Mouse (Mus musculus) mesoderm, embryonic 11.5 days (tissue): Measurements from ENCODE around the gene Socs7.

Experiments used
- DNase-seq: peaks from one replicate; pipeline ENCODE4 v3.0.0-alpha.2; 2012; ENCODE audit warnings: low read depth, low spot score

The Socs7 gene

DNA sequence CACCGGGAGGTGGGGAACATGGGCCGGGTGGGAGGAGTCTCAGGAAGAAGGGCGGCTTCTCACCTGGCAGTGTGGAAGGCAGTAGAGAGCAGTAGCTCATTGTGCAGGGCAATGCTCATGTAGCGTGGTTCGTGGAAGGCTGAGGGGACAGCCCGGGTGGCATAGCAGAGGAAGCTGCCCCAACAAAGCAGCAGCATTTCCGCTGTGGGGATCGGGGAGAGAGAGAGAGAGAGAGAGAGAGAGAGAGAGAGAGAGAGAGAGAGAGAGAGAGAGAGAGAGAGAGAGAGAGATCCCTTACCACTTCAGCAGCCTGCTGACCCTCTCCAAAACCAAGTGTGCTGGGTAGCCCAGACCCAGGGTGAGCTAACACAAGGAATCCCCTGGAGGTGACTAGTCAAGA is 19.2 kb upstream of the Socs7 start:
- no peak for DNase-seq

DNA sequence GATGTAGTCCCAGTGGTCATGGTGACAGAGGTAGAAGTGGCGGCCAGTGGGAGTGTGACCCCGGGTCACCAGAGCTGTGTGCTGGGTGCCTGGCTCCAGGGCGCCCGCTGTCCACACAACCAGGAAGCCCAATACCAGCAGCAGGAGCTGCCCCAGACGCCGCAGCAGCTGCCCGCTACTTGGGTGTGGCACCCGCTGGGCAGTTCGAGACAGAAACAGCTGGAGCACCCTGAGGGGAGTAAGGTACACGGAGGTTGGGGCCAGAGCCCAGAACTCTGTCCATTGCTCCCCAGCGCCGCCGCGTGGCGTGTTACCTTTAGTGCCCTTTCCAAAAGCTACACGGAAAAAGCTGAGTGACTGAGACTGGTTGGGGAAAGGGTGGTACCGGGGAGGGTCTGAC is 18.7 kb upstream of the Socs7 start:
- DNase-seq: peak; percentile 59

DNA sequence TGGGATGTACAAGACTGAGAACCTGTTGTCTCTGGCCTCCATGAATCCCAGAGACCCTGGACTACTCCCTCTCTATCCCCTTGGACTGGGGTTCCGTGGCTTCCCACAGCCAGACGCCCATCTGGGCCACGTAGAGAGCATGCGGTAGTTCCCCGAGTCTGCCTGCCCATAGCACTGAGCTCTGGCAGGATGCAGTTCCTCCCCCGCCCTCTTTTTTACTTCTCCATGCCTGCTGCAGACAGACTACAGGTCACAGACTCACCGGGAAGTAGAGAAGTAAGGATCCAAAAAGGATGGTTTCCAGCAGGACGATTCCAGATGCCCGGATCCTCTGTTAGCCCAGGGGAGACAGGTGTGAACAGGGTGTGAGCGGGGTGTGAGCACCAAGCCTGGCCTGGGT is 16.9 kb upstream of the Socs7 start:
- DNase-seq: no peak

DNA sequence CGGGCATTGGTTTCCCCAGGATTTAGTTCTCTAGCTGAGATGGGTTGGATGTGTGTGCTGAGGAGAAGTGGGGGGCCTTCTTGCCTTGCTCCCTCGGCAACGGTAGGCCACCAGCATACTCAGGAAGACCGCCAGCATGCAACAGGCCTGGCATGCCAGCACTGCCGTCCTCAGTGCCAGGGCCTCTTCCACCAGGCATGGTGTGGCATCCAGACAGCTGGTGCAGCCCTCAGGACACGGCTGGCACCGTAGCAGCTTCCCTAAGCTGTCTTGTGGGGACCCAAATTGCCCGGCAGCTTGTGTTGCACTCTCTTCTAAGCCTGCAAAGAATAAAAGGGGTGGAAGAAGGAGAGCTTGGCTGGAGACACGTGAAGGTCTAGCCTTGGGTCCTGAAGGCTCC is 16.0 kb upstream of the Socs7 start:
- no peak for DNase-seq

DNA sequence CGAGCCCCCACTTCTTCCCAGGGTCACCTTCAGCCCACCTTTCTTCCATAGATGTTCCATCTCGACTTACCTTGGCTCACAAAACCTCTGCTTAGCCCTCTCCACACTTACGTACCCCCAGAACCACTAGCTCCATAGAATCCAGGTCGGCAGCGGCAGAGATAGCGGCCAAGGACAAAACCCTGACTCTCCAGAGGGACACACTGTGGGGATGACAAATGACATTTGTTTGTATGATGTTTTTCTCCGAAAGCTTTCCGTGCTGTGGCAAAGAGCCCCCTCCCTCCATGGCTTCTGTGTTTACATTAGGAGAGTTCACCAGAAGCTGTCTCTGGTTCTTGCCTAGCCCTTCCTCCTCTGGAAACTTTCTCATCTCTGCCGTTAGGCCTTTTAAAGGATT is 15.1 kb upstream of the Socs7 start:
- DNase-seq: no peak

DNA sequence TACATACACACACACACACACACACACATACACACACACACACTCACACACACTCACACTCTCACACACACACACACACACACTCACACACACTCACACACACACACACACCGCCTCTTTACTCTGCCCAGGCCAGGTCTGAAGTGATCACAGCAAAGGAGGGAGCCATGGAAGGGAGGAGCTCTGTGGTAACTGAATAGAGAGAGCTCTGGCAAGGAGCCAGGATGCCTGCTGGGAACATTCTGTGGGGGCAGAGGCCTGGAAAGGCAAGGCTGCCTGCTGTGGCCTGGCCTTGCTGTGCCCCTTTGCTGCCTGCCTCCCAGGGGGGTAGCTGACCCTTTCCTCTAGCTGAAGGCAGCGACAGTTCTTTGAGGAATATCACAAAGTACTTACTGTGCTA is 12.3 kb upstream of the Socs7 start:
- peak; percentile 84 for DNase-seq

DNA sequence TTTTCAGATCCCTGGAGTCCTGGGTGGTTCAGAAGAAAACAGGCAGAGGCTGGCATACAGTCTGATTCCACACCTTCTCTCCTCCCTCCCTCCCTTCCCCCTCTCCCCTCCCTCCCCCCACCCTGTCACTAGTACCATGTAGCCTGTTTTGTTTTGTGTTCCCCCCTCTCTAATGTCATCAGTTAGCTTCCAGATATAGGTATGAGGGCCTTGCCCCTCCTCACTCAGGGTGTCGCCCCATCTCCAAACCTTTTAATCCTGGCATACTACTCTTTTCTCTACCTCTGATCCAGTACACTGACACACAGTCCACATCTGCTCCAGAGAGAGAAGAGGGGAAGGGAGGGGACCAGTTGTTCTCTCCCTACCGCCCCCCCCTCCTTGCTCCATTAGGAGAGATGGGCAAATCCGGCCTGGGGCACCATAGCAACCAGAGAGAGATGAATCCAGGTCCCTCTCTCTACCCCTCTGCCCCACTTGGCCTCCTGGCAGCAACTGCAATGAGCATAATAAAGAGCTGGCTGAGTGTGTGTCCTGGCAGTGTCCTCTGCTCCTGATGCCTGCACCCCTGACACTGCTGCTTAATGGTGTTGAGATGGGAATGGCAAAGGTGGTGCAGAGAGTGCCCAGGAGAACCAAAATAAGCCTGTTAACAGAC is 10.2 kb upstream of the Socs7 start, which contains the start of gene Gpr179:
Gene Gpr179, minus strand, starts transcription at position 51 of the 658 bp plus-strand sequence.
- DNase-seq: no peak

DNA sequence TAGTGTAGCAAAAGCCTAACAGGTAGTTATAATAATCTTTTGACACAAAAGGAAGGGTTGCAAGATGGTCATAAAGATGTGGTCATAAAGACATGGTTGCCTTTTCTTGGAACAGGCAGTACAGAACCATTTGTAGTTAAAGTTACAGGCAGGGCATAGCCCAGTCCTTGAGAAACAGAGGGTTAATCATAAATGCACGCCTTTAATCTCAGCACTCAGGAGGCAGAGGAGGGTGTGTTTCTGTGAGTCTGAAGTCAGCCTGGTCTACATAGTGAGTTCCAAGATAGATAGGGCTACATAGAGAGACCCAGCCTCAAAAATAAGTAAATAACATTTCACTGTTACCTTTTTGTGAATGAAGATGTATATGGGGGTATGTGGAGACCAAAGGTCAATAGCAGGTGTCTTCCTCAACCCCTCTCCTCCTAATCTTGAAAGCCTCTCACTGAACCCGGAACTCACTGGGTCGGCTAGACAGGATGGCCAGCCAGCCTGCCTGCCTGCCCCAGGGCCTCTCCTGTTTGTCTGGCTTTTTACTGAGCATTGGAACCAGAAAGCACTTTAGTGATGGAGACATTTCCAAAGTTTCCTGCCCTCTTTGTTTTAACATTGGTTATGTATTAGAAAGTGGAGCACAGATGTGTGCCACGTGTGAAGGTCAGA is 9.3 kb upstream of the Socs7 start:
- no peak for DNase-seq

DNA sequence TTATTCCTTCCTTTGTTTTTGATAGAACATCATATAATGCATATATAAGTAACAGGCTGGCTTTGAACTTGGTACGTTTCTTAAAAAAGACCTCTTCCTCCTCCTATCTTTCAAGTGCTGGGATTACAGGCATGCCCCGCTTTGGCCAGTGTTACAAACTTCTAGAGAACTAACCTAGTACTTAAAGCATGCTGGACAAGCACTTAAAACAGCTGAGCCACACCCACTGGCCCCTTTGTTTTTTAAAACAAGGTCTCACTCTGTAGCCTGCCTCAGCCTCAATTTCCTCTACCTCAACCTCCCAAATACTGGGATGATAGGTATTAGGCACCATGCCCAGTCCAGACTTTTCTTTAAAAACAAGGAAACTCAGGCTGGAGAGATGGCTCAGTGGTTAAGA is 7.7 kb upstream of the Socs7 start:
- DNase-seq: no peak

DNA sequence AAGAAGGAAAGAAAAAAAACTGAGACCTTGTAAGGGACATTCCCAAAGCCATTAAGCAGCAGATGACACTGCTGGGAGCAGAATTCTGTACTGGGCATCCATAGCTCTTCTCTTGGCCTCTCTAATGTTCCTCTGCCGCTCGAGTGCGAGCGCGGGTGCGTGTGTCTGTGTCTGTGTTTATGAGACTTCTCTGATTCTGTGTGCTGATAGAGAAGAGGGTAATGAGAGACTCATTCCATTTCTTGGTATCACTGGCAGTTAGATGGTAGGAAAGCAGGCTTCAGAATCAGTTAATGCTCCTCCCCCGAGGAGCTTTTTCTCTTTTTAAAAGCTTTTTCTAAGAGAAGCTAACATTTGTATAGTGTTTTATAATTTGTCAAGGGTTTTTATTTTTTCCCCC is 7.1 kb upstream of the Socs7 start:
- DNase-seq: no peak

DNA sequence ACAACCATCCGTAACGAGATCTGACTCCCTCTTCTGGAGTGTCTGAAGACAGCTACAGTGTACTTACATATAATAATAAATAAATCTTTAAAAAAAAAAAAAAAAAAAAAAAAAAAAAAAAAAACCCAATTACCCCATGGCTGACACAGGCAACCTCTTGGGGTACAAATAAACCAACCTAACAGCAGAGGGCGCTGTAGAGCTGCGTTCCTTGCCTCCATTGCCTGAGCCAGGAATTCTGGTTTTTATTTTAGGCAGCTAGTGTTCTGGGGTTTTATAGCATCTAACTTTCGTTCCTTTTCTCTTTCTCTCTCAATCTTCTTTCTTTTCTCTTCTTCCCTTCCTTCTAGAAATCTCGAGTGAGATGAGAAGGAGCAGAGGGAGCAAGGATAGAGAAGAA is 4.7 kb upstream of the Socs7 start:
- DNase-seq: peak; percentile 82

DNA sequence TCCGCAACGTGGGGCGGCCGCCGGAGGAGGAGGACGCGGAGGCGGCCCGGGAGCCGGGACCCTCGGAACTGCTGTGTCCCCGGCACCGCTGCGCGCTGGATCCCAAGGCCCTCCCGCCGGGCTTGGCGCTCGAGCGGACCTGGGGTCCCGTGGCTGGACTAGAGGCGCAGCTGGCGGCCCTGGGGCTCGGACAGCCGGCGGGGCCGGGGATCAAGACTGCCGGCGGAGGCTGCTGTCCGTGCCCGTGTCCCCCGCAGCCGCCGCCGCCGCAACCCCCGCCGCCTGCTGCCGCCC is 245 bp downstream of the Socs7 start:
- DNase-seq: peak; percentile 25

DNA sequence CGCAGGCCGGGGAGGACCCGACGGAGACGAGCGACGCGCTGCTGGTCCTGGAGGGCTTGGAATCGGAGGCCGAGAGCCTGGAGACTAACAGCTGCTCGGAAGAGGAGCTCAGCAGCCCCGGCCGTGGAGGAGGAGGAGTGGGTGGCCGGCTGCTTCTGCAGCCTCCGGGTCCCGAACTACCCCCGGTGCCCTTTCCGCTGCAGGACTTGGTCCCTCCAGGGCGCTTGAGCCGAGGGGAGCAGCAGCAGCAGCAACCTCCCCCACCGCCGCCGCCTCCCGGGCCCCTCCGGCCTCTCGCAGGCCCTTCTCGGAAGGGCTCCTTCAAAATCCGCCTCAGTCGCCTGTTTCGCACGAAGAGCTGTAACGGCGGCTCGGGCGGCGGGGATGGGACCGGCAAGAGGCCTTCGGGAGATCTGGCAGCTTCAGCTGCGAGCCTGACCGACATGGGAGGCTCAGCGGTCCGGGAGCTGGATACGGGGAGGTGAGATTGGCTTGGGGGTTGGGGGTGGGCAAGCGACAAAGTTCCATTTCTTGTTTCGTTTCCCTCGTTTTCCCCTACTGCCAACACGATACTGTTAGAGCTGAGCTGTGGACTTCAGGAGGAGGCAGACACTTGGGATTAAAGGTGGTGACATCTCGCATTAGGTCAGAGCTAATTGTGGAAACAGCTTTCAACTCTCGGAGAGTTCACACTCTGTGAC is 742 bp downstream of the Socs7 start:
- peak; percentile 24 for DNase-seq

DNA sequence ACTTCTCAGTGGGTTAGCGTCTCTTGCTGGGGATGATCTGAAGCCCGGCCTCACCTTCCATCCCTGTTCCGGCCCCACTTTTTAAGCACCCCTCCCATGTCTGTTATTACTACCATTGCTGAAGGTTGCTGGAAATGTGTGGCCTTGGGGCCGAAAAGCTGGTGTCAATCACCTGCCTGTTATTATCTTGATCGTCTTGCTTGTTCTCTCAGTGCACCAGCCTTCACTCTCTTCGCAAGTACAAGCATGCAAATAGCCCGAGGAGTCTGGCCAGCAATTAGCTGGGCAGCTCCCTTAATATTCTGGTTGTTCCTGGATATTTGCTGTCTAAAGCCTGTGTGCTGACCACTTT is 1.3 kb downstream of the Socs7 start:
- DNase-seq: peak; percentile 16

DNA sequence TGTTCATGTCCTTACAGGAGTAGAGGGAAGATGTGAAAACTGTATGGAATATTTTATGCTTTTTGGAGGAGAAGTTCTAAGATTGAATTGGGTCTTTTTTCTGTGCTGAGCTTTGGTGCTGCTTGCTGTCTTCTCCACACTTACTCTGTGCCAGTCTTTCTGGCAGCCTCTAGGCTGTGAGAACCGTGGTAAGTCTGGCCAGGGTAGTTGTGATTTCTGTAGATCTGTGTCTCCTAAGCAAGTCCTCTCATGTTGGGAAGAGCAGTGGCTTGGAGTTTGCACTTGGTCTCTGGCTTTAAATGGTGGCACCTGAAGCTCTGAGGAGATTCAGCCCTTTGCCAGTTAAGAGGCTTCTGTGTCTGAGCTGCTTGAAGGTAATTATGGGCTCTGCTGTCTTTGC is 3.2 kb downstream of the Socs7 start:
- DNase-seq: no peak

DNA sequence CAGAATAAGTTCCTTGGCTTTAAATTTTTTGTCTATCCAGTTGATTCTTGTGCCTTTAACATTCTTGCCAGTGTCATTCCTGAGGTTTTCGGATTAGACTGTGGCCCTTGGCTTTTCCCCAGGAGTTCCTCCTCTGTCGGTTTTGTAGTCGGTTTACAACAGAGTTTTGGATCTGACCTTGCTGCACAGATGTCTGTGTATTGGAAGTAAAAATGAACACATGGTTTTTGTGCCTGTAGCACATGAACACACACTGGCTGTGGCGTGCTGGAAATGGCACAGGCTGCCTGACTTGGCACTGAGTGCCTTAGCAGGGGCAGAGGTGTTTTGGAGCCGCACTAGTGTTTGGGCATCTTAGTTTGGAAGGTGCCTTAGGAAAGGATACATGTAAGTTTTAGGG is 6.2 kb downstream of the Socs7 start:
- DNase-seq: no peak

DNA sequence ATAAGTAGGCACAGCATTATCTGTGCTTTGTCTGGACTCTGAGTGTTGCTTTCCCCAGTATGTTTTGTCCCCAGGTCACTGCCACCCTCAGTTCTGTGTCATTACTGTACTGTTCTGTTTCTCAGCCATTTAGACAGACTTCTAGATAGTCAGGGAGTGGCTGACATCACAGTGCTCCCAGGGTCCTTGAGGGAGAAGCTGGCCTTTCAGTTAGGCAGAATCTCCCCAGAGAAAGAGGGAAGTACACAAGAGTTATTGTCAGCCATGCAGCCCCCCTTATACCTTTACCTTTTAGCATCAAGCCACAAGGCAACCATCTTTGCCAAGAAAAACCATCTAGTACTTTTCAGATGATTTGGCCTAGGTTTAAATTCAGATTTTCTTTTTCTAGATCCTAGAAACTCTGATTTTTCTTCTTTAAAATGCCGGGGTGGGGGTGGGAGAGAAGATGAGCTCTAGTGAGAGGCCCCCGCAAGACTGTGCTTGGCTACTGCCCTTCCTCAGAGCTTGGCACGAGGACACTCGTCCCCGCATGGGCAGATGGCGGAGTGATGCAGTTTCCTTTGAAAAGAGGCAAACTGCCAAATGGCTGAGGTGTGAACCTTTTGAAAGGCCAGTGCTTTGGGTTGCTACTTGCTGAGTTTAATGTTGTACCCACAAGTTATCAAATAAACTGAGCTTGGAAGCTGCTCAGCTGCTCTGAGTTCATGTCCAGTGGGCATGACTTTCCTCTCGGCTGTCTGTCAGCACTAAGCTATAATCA is 8.2 kb downstream of the Socs7 start:
- DNase-seq: no peak

DNA sequence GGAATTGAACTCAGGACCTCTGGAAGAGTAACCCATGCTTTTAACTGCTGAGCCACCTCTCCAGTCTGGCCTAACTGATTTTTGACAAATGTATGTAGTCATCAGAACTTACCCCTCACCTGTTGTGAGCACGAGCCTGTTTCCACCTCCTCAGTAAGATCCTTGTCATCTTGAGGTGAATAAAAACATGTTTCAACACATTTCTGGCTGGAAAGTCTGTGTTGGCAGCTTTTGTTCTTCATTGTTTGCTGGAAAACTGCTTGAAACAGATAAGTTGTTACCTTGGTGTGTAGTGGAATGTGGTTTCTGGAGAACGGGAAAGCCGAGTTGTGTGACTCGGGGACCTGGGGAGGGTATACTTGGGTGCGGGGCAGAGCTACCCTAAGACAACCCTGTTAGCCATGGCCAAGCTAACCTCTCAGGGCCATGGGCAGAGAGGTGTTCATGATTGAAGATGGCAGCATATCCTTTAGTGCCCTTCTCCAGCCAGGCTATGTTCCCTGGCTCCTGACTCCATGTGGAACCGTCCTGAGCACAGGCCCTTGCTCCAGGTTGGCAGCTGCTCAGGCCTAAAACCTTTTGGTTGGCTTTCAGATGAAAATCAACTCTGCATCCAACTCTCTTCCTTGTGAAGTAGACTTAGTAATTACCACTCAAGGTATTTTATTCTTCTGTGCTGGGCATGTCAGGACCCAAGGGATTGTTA is 10.0 kb downstream of the Socs7 start:
- no peak for DNase-seq

DNA sequence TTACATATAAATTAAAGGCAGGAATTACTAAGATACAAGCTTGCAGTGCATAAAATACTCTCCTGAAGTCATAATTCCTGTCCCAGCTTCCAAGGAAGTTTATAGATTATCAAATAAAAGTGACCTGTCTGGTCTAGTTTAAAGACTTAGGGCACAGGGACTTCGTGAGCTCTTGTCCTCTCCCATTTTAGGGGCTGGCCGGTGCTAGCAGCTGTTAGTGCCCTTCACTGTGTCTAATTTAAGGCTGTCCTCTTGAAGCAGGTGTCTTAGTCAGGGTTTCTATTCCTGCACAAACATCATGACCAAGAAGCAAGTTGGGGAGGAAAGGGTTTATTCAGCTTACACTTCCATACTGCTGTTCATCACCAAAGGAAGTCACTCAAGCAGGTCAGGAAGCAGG is 11.1 kb downstream of the Socs7 start:
- no peak for DNase-seq

DNA sequence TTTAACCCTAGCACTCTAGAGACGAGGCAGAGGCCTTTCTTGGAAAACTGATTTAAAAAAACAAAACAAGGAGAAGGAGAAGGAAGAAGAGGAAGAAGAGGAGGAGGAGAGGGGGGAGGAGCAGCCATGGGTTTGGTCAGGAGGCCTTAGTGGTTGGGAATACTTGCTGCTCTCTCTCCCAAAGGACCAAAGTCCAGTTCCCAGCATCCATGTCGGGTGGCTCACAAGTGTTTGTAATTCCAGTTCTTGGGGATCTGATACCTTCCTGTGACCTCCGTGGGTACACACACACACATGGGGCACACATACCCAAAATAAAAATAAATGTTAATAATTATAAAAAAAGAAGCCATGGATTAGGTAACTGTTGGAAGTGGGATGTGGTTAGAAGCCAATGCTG is 17.7 kb downstream of the Socs7 start:
- no peak for DNase-seq

DNA sequence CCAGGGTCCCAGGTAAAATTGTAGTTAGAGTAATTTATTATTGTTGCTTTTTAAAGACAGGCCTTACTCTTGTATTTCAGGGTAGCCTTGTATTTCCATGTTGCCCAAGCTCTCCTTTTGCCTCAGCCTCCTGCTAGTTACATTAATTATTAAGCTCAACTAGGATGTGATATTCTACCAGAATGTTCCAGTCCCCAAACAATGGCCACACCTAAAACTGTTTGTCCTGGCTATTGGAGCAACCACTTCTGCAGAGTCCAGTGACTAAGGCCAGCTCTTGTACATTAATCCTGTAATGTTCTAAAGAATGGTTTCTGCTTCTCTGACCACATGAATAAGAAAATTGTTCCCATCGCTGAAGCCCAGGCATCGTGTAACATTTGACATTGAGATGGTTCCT is 20.7 kb downstream of the Socs7 start:
- no peak for DNase-seq

DNA sequence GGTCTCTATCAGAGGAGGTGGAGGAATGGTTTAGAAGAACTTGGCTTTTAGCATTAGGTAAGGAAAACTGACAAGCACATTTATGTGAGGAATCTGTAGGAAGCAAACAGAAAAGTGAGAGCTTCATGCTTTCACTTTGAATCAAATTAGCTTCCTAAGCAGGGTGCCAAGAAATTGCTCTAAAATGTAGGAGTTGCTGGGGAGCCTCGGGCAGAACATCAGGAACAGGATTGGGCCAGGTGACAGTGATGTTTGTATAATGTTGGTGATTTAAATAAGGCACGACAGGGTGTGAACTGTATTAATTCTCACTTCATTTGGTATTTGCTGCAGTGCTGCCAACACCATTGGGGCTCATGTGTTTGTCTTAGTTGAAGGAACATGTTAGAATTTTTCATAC is 21.4 kb downstream of the Socs7 start:
- DNase-seq: no peak
